Mouse (Mus musculus) kidney, postnatal 4 days (tissue): ENCODE results near the gene Zfp354b.
A peak's percentile ranks its signal among the peaks of the same experiment; 100 is the strongest.

Experiments used
- DNase-seq, 2 experiments: peaks; one replicate each; pipeline ENCODE4 v3.0.0; 2021; ENCODE audit warnings: mixed read lengths in 2 of 2

Gene Zfp354b

DNA sequence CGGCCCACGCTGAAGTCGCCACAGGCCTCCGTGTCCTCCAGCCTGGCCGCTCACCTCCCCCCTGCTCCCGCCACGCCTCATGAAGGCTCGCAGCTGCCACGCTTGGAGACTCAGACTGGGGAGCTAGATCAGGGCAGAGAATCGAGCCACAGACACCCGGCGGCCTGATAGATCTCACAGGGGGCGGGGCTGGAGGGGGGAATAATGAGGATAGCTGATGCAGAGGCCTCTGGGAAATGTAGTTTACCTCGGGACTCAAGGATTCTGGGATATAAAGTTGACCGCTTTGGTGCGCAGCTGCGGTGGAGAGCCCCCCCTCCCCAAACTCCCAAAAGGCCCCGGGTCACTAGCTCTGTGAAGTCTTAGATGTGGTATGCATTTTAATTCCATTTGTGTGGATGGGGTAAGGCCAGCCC, at the start of gene Zfp354b:
Gene Zfp354b, minus strand, starts transcription at position 183 of the 416 bp plus-strand sequence.
- peak; percentile 89 to 92 for DNase-seq

GRCm38 (mm10) chr11:50977216-50977615, 45.8 kb upstream of the Zfp354b start:
- DNase-seq, result peak in 1 of 2 experiments; percentile 5

DNA sequence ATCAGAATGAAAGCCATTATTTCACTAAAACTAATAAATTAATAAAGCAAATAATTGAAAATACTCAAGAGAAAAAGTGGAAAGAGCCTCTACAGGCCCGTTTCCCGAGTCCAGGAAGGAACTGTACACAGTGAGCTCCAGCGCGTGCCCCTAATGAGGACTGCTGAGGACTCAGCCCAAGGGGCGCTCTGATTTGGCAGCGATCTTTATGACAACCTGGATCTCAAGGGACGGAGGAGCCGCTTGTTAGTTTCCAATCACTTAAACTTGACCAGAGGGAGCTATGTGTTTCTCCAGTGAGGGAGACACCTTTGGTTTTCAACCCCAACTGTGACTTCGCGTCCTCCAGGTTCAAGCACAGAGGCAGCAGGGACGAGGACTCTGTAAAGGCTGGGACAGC, 34.8 kb upstream of the Zfp354b start, which contains the start of gene Olfr1378:
Gene Olfr1378, plus strand, starts transcription at position 301 of the 400 bp plus-strand sequence.
- no peak for DNase-seq

GRCm38 (mm10) chr11:50964886-50965285, 33.5 kb upstream of the Zfp354b start:
- DNase-seq, result no peak

GRCm38 (mm10) chr11:50953665-50954064, 22.2 kb upstream of the Zfp354b start, which contains the start of gene Prop1:
TSS of gene Prop1 (minus strand) at chr11:50953765.
- DNase-seq, result no peak

- DNase-seq, result peak; percentile 39 to 60
Observed at GRCm38 (mm10) chr11:50952290-50952689, 20.9 kb upstream of the Zfp354b start.

- DNase-seq, result no peak
Observed at GRCm38 (mm10) chr11:50943506-50943905, 12.1 kb upstream of the Zfp354b start, which contains the start of gene 4933414I15Rik. TSS of gene 4933414I15Rik (minus strand) at chr11:50943765.

GRCm38 (mm10) chr11:50942386-50942785, 11.0 kb upstream of the Zfp354b start:
- no peak for DNase-seq

DNA sequence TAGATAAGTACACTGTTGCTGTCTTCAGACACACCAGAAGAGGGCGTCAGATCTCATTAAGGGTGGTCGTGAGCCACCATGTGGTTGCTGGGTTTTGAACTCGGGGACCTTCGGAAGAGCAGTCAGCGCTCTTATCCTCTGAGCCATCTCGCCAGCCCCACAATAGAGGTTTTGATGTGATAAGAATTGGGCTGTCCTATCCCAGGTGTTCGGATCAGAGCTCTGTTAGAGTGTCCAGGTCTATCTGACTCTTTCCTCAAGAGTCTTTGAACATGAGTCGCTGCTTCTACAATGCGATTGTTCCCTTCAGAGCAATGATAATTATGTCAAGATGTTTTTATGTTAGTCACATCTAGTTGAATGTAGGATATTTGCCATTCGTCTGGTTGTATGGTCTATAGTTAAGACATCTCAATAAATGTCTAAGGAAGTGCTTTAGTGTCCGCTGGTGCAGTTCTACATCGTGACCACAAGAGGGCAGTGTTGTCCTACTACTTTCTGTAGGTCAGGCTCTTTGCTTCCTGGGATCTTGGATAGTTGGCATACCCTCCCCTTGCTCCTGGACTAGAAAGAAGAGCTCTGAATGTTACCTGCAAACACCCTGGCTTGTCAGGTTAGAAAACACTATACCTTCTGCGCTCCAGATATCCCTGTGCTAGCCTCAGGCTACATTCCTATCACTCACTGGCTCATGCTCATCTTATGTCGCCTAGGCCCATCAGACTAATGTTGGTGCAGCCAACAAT, 8.4 kb upstream of the Zfp354b start:
- peak; percentile 39 to 48 for DNase-seq

GRCm38 (mm10) chr11:50938435-50938834, 7.0 kb upstream of the Zfp354b start:
- no peak for DNase-seq

DNA sequence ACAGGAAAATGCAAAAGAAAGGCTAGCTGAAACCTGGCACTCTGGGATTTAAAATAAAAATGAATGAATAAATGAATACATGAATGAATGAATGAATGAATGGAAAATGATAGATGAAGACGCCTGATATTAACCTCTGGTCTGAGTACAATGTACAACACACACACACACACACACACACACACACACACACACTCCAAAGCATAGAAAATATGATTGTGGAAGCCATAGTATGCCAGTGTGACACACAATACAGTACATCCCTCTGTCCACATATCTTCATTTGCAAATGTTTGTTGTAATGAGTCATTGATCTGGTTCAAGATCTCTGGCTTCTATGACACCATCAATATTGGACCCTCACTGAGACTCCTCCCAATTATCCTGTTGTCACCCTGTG, 607 bp upstream of the Zfp354b start:
- no peak for DNase-seq

GRCm38 (mm10) chr11:50931021-50931420, 412 bp downstream of the Zfp354b start:
- DNase-seq, result peak in 1 of 2 experiments; percentile 30

DNA sequence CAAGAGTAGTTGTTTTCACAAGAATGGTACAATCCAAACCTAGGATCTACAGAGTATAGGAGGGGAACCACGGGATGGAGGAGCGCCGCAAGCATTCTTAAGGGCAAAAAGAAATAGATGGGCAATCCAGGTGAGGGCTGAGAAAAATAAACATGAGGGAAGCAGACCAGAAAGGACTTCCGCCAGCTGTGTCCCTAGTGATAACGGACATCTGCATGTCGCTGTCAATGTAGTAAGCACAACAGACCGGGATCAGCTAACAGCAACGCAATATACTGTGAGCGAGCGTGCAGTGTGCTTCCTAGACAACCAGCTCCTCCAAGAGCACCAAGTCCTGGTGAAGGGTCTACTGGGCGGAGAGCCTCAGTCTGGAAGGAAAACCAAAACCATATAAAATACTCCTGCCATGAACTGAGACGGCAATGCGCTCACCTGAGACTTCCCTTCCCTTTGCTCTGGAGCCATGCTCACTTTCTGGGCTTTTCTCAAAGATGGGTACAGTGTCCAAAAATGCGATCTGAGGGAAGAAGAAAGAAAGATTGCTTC, 891 bp downstream of the Zfp354b start:
- no peak for DNase-seq

GRCm38 (mm10) chr11:50915671-50916320, 15.6 kb downstream of the Zfp354b start, which contains the start of gene Zfp2:
TSS of gene Zfp2 (minus strand) at chr11:50916165.
- peak; percentile 93 to 96 for DNase-seq

- no peak for DNase-seq
Observed at GRCm38 (mm10) chr11:50914461-50914860, 17.0 kb downstream of the Zfp354b start.

- DNase-seq, result no peak
Observed at GRCm38 (mm10) chr11:50913301-50913700, 18.1 kb downstream of the Zfp354b start.

- no peak for DNase-seq
Observed at GRCm38 (mm10) chr11:50908136-50908535, 23.3 kb downstream of the Zfp354b start.

DNA sequence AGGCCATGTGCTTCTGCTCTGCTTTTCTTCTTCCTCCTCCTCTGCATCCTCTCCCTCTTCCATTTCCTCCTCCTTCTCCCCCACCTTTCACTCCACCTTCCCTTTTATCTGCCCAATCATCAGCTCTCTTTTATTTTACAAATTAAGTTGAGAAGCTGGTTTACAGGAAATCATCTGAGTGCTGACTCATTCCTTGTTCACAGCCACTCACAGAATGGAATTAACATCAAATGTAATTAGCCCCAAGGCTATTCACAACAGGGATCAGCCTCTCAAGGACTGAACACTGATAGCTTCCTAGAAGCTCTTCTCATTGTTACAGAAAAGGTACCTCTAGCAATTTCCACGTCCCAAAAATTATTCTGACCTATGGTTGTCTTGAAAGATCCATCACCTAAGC, 34.1 kb downstream of the Zfp354b start:
- DNase-seq, result no peak

GRCm38 (mm10) chr11:50892441-50892840, 39.0 kb downstream of the Zfp354b start:
- peak in 1 of 2 experiments; percentile 10 for DNase-seq

DNA sequence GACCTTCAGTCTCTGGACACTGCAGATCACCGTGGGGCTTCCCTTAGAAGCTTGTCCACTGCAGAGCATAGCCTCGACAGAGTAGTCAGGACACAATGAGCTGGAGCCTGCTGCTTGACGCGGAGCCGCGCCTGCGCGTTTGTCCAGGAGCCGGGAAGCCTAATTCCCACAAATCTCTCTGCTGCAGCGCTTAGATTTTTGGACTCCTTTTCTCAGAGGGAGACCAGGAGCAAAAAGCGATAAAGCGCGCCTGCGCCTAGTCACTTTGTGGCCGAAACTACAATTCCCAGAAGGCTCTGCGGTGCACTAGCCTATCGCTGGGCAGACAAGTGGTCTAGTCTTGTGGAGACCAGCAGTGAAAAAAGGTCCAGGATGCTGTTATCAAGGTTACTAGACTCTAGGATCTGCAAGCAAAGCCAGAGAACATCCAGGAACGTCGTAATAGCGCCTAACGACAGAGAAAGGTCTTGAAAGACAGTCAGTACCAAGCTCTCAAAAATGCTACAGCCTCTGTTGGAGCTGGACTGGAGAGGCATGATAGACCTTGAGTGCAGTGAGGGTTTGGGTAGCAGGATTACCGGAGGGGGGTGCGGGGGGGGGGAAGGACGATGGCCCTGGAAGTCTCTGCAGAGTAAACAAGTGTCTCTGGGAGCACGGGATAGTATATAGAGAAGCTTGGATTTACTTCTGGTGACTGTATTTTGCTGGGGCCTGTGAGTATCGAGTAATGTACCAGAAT, 43.9 kb downstream of the Zfp354b start, which contains the start of gene Zfp454:
Gene Zfp454, minus strand, starts transcription at position 262 of the 739 bp plus-strand sequence.
- DNase-seq, result peak; percentile 90 to 93

- peak; percentile 38 to 56 for DNase-seq
Observed at GRCm38 (mm10) chr11:50886933-50887293, 44.5 kb downstream of the Zfp354b start.

DNA sequence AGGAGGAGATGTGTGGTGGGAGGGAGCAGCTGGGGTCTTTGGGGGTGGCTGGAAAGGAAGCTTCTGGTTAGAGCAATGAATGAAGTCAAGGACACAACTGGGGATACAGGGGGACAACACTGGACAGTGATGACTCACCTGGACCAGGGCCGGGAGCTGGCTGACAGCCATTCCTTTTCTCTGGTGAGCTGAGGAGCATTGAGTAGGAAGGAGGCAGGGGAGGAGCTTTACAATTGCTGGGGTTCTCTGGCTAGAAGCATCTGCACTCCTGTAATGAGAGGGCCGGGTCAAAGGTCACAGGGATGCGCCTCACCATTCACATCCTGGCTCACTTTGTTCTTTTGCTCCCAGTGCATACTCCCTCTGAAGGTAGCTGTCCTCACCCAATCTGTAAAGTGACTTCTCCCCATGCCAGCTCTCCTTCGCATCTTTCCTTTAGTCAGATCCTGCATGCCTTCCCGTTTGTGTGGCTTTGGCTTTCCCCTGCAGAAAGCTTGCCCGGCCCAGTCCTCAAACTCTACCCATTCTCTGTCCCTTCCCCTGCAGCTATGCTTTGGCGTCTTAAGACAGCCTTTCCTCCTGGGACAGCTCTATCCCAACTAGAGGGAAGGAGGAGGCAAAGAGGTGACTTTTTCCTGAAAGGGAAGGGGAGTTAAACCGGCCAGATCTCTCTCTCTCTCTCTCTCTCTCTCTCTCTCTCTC, 45.1 kb downstream of the Zfp354b start:
- peak; percentile 12 to 34 for DNase-seq
